Mouse (Mus musculus): Measurements from ENCODE around the gene Gm13090. TPM values are rescaled to one million over a fixed set of nuclear protein-coding genes. Genes with fewer than 3 reads are reported as not detected.

Gene Gm13090
- polyA plus RNA-seq, 1 experiment = not detected

GRCm38 (mm10) chr4:151073108-151073744, 16.1 kb upstream of the Gm13090 start:
- Histone ChIP-seq H3K27me3 (ENCODE audit: control insufficient read depth, insufficient read depth, low read length) (no peaks in the 10 kb centered on the region), H3K4me1 (ENCODE audit: control insufficient read depth, insufficient read depth, insufficient read length) (no peaks in the 10 kb centered on the region), H3K4me3 (ENCODE audit: extremely low read depth, insufficient read depth, insufficient read length) (no peak overlapping the region), H3K36me3 (ENCODE audit: control insufficient read depth, insufficient read depth, low read length) (no peaks in the 10 kb centered on the region), H3K27ac (ENCODE audit: insufficient read depth, low read length) (no peak overlapping the region)
- DNase-seq (ENCODE audit: low read depth in 1 of 2, low spot score in 2 of 2) = peak in 1 of 2 experiments; percentile 50
- 46% methylated on average over 13 of the region's 13 CpGs for WGBS
- TF ChIP-seq CTCF (IDR thresholded peaks at IDR 0.05; ENCODE audit: extremely low read depth, insufficient read depth, insufficient read length, insufficient replicate concordance) = peak; percentile 34; the same call in 1 of the 2 replicates
- no peak for TF ChIP-seq POLR2A (IDR thresholded peaks at IDR 0.05; ENCODE audit: low read depth, low read length)

DNA sequence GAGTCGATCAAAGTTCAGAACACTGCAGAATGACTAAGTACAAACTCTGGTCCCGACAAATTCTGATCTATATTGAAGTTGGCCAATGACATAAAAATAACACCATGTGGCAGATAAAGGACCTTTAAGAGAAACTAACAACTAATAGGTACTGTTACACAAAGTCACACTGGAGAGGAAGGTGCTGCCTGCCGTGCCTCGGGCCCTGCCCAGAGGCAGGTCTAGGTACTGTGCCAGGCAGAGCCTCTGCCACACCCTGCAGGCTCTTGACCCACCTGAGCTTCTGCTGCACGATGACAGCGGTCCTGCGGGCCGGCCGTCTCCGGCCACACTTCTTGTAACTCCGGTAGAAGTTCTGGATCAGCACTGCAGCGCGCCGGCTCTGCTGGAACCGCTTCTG, 14.6 kb upstream of the Gm13090 start:
- TF ChIP-seq CTCF (IDR thresholded peaks at IDR 0.05; ENCODE audit: extremely low read depth, insufficient read depth, insufficient read length, insufficient replicate concordance) (no peak), POLR2A (IDR thresholded peaks at IDR 0.05; ENCODE audit: low read depth, low read length) (no peak)
- no peaks in the 10 kb centered on the region for H3K36me3 ChIP-seq (ENCODE audit: control insufficient read depth, insufficient read depth, low read length)
- no peaks in the 10 kb centered on the region for H3K4me1 ChIP-seq (ENCODE audit: control insufficient read depth, insufficient read depth, insufficient read length)
- H3K27ac ChIP-seq (ENCODE audit: insufficient read depth, low read length) = no peak overlapping the region
- WGBS = 95% methylated on average over 15 of the region's 15 CpGs
- no peak overlapping the region for H3K4me3 ChIP-seq (ENCODE audit: extremely low read depth, insufficient read depth, insufficient read length)
- no peaks in the 10 kb centered on the region for H3K27me3 ChIP-seq (ENCODE audit: control insufficient read depth, insufficient read depth, low read length)
- no peak for DNase-seq (ENCODE audit: low read depth in 1 of 2, low spot score in 2 of 2)

- WGBS = 77% methylated on average over 2 of the region's 2 CpGs
- Histone ChIP-seq H3K27ac (ENCODE audit: insufficient read depth, low read length) (no peak overlapping the region), H3K27me3 (ENCODE audit: control insufficient read depth, insufficient read depth, low read length) (no peaks in the 10 kb centered on the region), H3K36me3 (ENCODE audit: control insufficient read depth, insufficient read depth, low read length) (no peaks in the 10 kb centered on the region), H3K4me3 (ENCODE audit: extremely low read depth, insufficient read depth, insufficient read length) (no peak overlapping the region), H3K4me1 (ENCODE audit: control insufficient read depth, insufficient read depth, insufficient read length) (no peaks in the 10 kb centered on the region)
- TF ChIP-seq CTCF (IDR thresholded peaks at IDR 0.05; ENCODE audit: extremely low read depth, insufficient read depth, insufficient read length, insufficient replicate concordance) (no peak), POLR2A (IDR thresholded peaks at IDR 0.05; ENCODE audit: low read depth, low read length) (no peak)
- DNase-seq (ENCODE audit: low read depth in 1 of 2, low spot score in 2 of 2) = no peak
Measured at GRCm38 (mm10) chr4:151081355-151081754, 8.0 kb upstream of the Gm13090 start.

- Histone ChIP-seq H3K27ac (ENCODE audit: insufficient read depth, low read length) (no peak overlapping the region), H3K4me1 (ENCODE audit: control insufficient read depth, insufficient read depth, insufficient read length) (no peaks in the 10 kb centered on the region), H3K36me3 (ENCODE audit: control insufficient read depth, insufficient read depth, low read length) (no peaks in the 10 kb centered on the region), H3K4me3 (ENCODE audit: extremely low read depth, insufficient read depth, insufficient read length) (no peak overlapping the region), H3K27me3 (ENCODE audit: control insufficient read depth, insufficient read depth, low read length) (no peaks in the 10 kb centered on the region)
- DNase-seq (ENCODE audit: low read depth in 1 of 2, low spot score in 2 of 2) = no peak
- 91% methylated on average over 13 of the region's 13 CpGs for WGBS
- no peak for TF ChIP-seq POLR2A (IDR thresholded peaks at IDR 0.05; ENCODE audit: low read depth, low read length)
- TF ChIP-seq CTCF (IDR thresholded peaks at IDR 0.05; ENCODE audit: extremely low read depth, insufficient read depth, insufficient read length, insufficient replicate concordance) = no peak
Measured at GRCm38 (mm10) chr4:151081977-151082376, 7.4 kb upstream of the Gm13090 start.

- DNase-seq (ENCODE audit: low read depth in 1 of 2, low spot score in 2 of 2) = no peak
- Histone ChIP-seq H3K27me3 (ENCODE audit: control insufficient read depth, insufficient read depth, low read length) (no peaks in the 10 kb centered on the region), H3K4me1 (ENCODE audit: control insufficient read depth, insufficient read depth, insufficient read length) (no peaks in the 10 kb centered on the region), H3K27ac (ENCODE audit: insufficient read depth, low read length) (no peak overlapping the region), H3K4me3 (ENCODE audit: extremely low read depth, insufficient read depth, insufficient read length) (no peak overlapping the region), H3K36me3 (ENCODE audit: control insufficient read depth, insufficient read depth, low read length) (no peaks in the 10 kb centered on the region)
- 88% methylated on average over 5 of the region's 5 CpGs for WGBS
- TF ChIP-seq CTCF (IDR thresholded peaks at IDR 0.05; ENCODE audit: extremely low read depth, insufficient read depth, insufficient read length, insufficient replicate concordance) (no peak), POLR2A (IDR thresholded peaks at IDR 0.05; ENCODE audit: low read depth, low read length) (no peak)
Measured at GRCm38 (mm10) chr4:151083027-151083426, 6.3 kb upstream of the Gm13090 start.

- no peaks in the 10 kb centered on the region for H3K36me3 ChIP-seq (ENCODE audit: control insufficient read depth, insufficient read depth, low read length)
- H3K4me3 ChIP-seq (ENCODE audit: extremely low read depth, insufficient read depth, insufficient read length) = no peak overlapping the region
- TF ChIP-seq CTCF (IDR thresholded peaks at IDR 0.05; ENCODE audit: extremely low read depth, insufficient read depth, insufficient read length, insufficient replicate concordance) (no peak), POLR2A (IDR thresholded peaks at IDR 0.05; ENCODE audit: low read depth, low read length) (no peak)
- no peak overlapping the region for H3K27ac ChIP-seq (ENCODE audit: insufficient read depth, low read length)
- WGBS = 83% methylated on average over 1 of the region's 1 CpGs
- no peaks in the 10 kb centered on the region for H3K4me1 ChIP-seq (ENCODE audit: control insufficient read depth, insufficient read depth, insufficient read length)
- DNase-seq (ENCODE audit: low read depth in 1 of 2, low spot score in 2 of 2) = no peak
- no peaks in the 10 kb centered on the region for H3K27me3 ChIP-seq (ENCODE audit: control insufficient read depth, insufficient read depth, low read length)
Measured at GRCm38 (mm10) chr4:151087358-151087757, 2.0 kb upstream of the Gm13090 start.

DNA sequence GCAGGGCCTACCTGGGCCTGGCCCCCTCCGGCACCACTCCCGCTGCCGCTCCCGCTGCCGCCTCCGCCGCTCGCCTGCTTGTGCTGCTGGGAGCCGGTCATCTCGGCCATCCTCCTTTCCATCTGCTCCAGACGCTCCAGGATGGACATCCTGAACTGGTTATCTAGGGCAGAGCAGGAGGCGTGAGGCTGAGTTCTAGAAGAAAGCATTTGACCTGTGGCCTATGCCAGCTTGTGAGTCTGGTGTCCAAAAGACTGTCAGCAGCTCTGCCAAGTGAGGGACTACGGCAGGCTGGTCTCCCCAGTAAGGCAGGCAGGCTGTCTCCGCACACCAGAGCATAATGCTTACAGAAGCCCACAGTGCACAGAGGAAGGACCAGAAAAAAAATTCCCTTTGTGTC, 551 bp upstream of the Gm13090 start:
- no peaks in the 10 kb centered on the region for H3K36me3 ChIP-seq (ENCODE audit: control insufficient read depth, insufficient read depth, low read length)
- WGBS = 92% methylated on average over 14 of the region's 14 CpGs
- no peak overlapping the region for H3K27ac ChIP-seq (ENCODE audit: insufficient read depth, low read length)
- no peaks in the 10 kb centered on the region for H3K4me1 ChIP-seq (ENCODE audit: control insufficient read depth, insufficient read depth, insufficient read length)
- no peak overlapping the region for H3K4me3 ChIP-seq (ENCODE audit: extremely low read depth, insufficient read depth, insufficient read length)
- no peaks in the 10 kb centered on the region for H3K27me3 ChIP-seq (ENCODE audit: control insufficient read depth, insufficient read depth, low read length)
- no peak for DNase-seq (ENCODE audit: low read depth in 1 of 2, low spot score in 2 of 2)
- TF ChIP-seq CTCF (IDR thresholded peaks at IDR 0.05; ENCODE audit: extremely low read depth, insufficient read depth, insufficient read length, insufficient replicate concordance) (no peak), POLR2A (IDR thresholded peaks at IDR 0.05; ENCODE audit: low read depth, low read length) (no peak)
